Mouse (Mus musculus) liver, embryonic 14.5 days (tissue): Measurements from ENCODE around the gene Gm45713. TPM values are rescaled to one million over a fixed set of nuclear protein-coding genes. Genes with fewer than 3 reads are reported as not detected.

Experiments used
- ATAC-seq: fragments of 200-750 bp; cut with Nextera tagmentation; 2 replicates; pipeline ENCODE4 v1.8.0; 2017; ENCODE audit warnings: moderate number of reproducible peaks, mild to moderate bottlenecking, moderate library complexity; ENCODE audit not compliant: insufficient read depth
- DNase-seq, 3 experiments: peaks; one replicate each; pipeline ENCODE4 v3.0.0-alpha.2; 2012 to 2013; ENCODE audit warnings: low read depth in 3 of 3, low spot score in 3 of 3
- H3K27ac ChIP-seq: fragments of 300-500 bp; sonication (generic); 2 replicates; pipeline ENCODE4 v1.5.1; 2014; ENCODE audit warnings: moderate library complexity, mild to moderate bottlenecking, control low read depth, inconsistent platforms
- H3K27me3 ChIP-seq: fragments of 300-500 bp; sonication (generic); 2 replicates; pipeline ENCODE4 v1.6.1; 2014; ENCODE audit warnings: mild to moderate bottlenecking, low read length, moderate library complexity; ENCODE audit not compliant: control insufficient read depth, insufficient read depth
- H3K36me3 ChIP-seq: fragments of 300-500 bp; sonication (generic); replicated peaks from 2 replicates; pipeline ENCODE4 v1.6.1; 2014; ENCODE audit warnings: low read depth; ENCODE audit not compliant: control insufficient read depth, insufficient read depth
- H3K4me1 ChIP-seq, 2 experiments: fragments of 200-500 bp in 1 of 2; fragments of 300-500 bp in 1 of 2; sonication (generic) in 1 of 2; replicated peaks; 2 replicates each; pipeline ENCODE4 v1.6.1; 2012 to 2014; ENCODE audit warnings: antibody characterized with exemption in 1 of 2, inconsistent platforms in 1 of 2, low read length in 1 of 2; ENCODE audit not compliant: control insufficient read depth in 2 of 2, insufficient read depth in 2 of 2
- H3K4me2 ChIP-seq: fragments of 300-500 bp; sonication (generic); 2 replicates; pipeline ENCODE4 v1.6.1; 2014; ENCODE audit warnings: low read depth, mild to moderate bottlenecking, control low read depth, moderate library complexity
- H3K4me3 ChIP-seq, 2 experiments: fragments of 200-500 bp in 1 of 2; fragments of 300-500 bp in 1 of 2; sonication (generic) in 1 of 2; 2 replicates each; pipeline ENCODE4 v1.5.1; 2012 to 2014; ENCODE audit warnings: low read depth in 2 of 2, low read length in 2 of 2, mild to moderate bottlenecking in 2 of 2, control low read depth in 1 of 2, inconsistent platforms in 1 of 2, moderate library complexity in 1 of 2; ENCODE audit not compliant: insufficient read depth in 1 of 2
- H3K9ac ChIP-seq: fragments of 300-500 bp; sonication (generic); replicated peaks from 2 replicates; pipeline ENCODE4 v1.6.1; 2014; ENCODE audit warnings: mild to moderate bottlenecking, control low read depth, moderate library complexity
- H3K9me3 ChIP-seq: fragments of 300-500 bp; sonication (generic); 2 replicates; pipeline ENCODE4 v1.6.1; 2016; ENCODE audit warnings: low read length, mixed read lengths; ENCODE audit not compliant: control insufficient read depth
- CTCF ChIP-seq: IDR thresholded peaks from 2 replicates; pipeline ENCODE4 v1.5.1; 2016; ENCODE audit warnings: antibody characterized with exemption, low read depth, control low read depth
- EP300 ChIP-seq: IDR thresholded peaks from 2 replicates; pipeline ENCODE4 v1.6.1; 2016; ENCODE audit warnings: antibody characterized with exemption, low read depth
- WGBS: fragments of 180-500 bp; shearing (Covaris S2); extraction: QIAGEN DNeasy Blood & Tissue Kit; methylation state at CpG from one replicate; pipeline ENCODE4 v1.1.7; 2014; ENCODE audit not compliant: insufficient replicate concordance; 5-methylcytosine and 5-hydroxymethylcytosine counted together
- polyA plus RNA-seq, 2 experiments: library from polyadenylated mRNA; depleted of rRNA in 1 of 2; stranded (reverse) in 1 of 2; unstranded in 1 of 2; fragments of >200 nt; fragmentation: Nextera tagmentation in 1 of 2; extraction: Ambion mirVana in 1 of 2; gene quantifications; 2 replicates each; pipeline versions ENCODE4 v1.2.1 to v1.2.3; 2012 to 2014

Gene Gm45713
- polyA plus RNA-seq, 2 experiments = 0.63 TPM; not detected in 1

- Histone ChIP-seq H3K27ac (no peak within 1 kb of the TSS), H3K9ac (no peak within 1 kb of the TSS), H3K4me1 (no peaks in the 10 kb centered on the region; a peak in 1 of 4 replicates), H3K4me3 (peak within 1 kb of the TSS in 1 of 2 experiments; percentile 9; a peak in 2 of 4 replicates), H3K4me2 (peak within 1 kb of the TSS; percentile 51), H3K27me3 (peaks cover 85% of the 10 kb centered on the region), H3K9me3 (no peaks in the 10 kb centered on the region), H3K36me3 (no peaks in the 10 kb centered on the region)
- no peak for DNase-seq
- 21% methylated on average over 19 of the region's 20 CpGs for WGBS
- no peak for TF ChIP-seq EP300
- TF ChIP-seq CTCF = no peak
- no peak for ATAC-seq
Observed at GRCm38 (mm10) chr7:45180896-45181477, 45.0 kb upstream of the Gm45713 start, which contains the start of gene Pth2. TSS of gene Pth2 (plus strand) at chr7:45180995.

- TF ChIP-seq CTCF = no peak
- TF ChIP-seq EP300 = no peak
- DNase-seq (no peak), ATAC-seq (no peak)
- H3K27me3 ChIP-seq = peaks cover 95% of the 10 kb centered on the region
- H3K9ac ChIP-seq = no peak within 1 kb of the TSS
- H3K4me1 ChIP-seq = no peaks in the 10 kb centered on the region; a peak in 1 of 4 replicates
- no peaks in the 10 kb centered on the region for H3K9me3 ChIP-seq
- no peak within 1 kb of the TSS for H3K4me3 ChIP-seq
- 20% methylated on average over 7 of the region's 7 CpGs for WGBS
- no peak within 1 kb of the TSS for H3K4me2 ChIP-seq
- H3K36me3 ChIP-seq = no peaks in the 10 kb centered on the region
- H3K27ac ChIP-seq = no peak within 1 kb of the TSS
Observed at GRCm38 (mm10) chr7:45179469-45179868, 43.4 kb upstream of the Gm45713 start, which contains the start of gene Gfy. TSS of gene Gfy (minus strand) at chr7:45179569.

- Histone ChIP-seq H3K9ac (no peak overlapping the region), H3K9me3 (no peaks in the 10 kb centered on the region), H3K36me3 (no peaks in the 10 kb centered on the region), H3K4me3 (no peak overlapping the region), H3K27me3 (peaks cover 92% of the 10 kb centered on the region), H3K27ac (no peak overlapping the region), H3K4me2 (no peak overlapping the region), H3K4me1 (no peaks in the 10 kb centered on the region; a peak in 1 of 4 replicates)
- ATAC-seq (no peak), DNase-seq (no peak)
- TF ChIP-seq EP300 = no peak
- TF ChIP-seq CTCF = no peak
- 21% methylated on average over 7 of the region's 7 CpGs for WGBS
Observed at GRCm38 (mm10) chr7:45178550-45178949, 42.5 kb upstream of the Gm45713 start.

DNA sequence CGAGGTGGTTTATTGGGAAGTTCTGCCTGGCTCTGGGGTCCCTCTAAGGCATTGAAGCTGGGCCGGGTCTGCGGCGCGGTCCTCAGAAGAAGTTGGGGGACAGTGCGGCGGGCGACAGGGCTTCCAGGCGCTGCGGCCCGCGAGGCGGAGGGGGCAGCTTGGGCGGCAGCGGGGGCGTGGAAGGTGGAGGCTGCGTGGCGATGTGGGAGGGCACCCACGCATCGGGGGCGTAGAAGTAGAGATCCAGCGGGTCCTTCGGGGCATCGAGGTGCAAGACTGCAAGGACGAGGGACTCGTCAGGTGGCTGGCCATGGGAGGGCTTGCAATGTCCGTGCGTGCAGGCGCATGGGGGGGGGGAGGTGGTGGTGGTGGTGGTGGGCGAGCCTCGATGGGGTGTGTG lies 40.3 kb upstream of the Gm45713 start:
- Histone ChIP-seq H3K27me3 (peaks cover 78% of the 10 kb centered on the region), H3K9me3 (no peaks in the 10 kb centered on the region), H3K4me3 (no peak overlapping the region), H3K4me2 (no peak overlapping the region), H3K36me3 (no peaks in the 10 kb centered on the region), H3K9ac (no peak overlapping the region), H3K27ac (no peak overlapping the region), H3K4me1 (no peaks in the 10 kb centered on the region)
- no peak for DNase-seq
- 5% methylated on average over 31 of the region's 31 CpGs for WGBS
- ATAC-seq = no peak
- no peak for TF ChIP-seq EP300
- TF ChIP-seq CTCF = no peak

- peaks cover 74% of the 10 kb centered on the region for H3K27me3 ChIP-seq
- TF ChIP-seq CTCF = no peak
- no peak for TF ChIP-seq EP300
- H3K4me3 ChIP-seq = no peak overlapping the region
- no peaks in the 10 kb centered on the region for H3K9me3 ChIP-seq
- ATAC-seq (no peak), DNase-seq (no peak)
- no peak overlapping the region for H3K9ac ChIP-seq
- no peak overlapping the region for H3K27ac ChIP-seq
- no peak overlapping the region for H3K4me2 ChIP-seq
- 3% methylated on average over 23 of the region's 23 CpGs for WGBS
- no peaks in the 10 kb centered on the region for H3K36me3 ChIP-seq
- H3K4me1 ChIP-seq = no peaks in the 10 kb centered on the region
Observed at GRCm38 (mm10) chr7:45175929-45176328, 39.9 kb upstream of the Gm45713 start.
